Mouse (Mus musculus) B cell, adult 2 months (primary cell): ENCODE measurements at regions not wholly inside any gene's neighbourhood (a gene's known extent, or its start where the extent isn't known, plus 50 kb on each side); places are given as distances from the start of the nearest gene placed in this dataset.
A peak's percentile ranks its signal among the peaks of the same experiment; 100 is the strongest.

Experiments used
- DNase-seq, 2 experiments: peaks; one replicate each; pipeline ENCODE4 v3.0.0; 2022

- DNase-seq, result no peak
Observed at GRCm38 (mm10) chr14:54097026-54097425, 156.9 kb downstream of the Dad1 start.

GRCm38 (mm10) chr14:54092444-54092843 is 161.5 kb downstream of the Dad1 start:
- peak in 1 of 2 experiments; percentile 6 for DNase-seq

GRCm38 (mm10) chr14:54086660-54087059 is 167.2 kb downstream of the Dad1 start:
- no peak for DNase-seq

- DNase-seq, result no peak
Observed at GRCm38 (mm10) chr14:54074659-54075058, 179.2 kb downstream of the Dad1 start.

DNA sequence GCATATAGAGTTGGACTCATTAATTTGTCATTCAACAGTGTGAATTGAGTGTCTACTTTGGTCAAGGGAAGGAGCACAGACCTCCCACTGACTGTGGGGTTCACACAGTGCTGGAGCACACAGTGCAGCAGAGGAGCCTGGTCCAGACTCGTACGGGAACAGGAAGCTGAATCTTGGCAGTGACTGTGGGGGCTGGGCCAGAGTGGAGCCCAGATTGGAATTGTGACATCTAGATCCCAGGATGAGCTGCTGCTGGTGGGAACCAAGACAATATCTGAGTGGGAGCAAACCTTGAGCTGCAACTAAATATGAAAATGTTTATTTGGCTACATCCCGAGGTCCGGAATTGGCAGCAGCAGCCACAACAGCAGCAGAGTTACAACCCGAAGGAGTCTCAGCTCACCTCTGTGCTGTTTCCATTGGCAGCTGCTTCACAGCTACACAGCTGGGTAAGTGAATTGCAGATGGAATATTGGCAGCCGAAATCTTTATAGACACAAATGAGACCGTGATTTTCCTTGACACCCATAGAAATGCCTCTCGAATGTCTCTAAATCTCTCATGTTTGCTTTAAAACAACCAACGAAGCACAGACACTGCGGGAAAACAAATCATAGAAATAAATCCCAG is 181.5 kb downstream of the Dad1 start:
- no peak for DNase-seq

GRCm38 (mm10) chr14:54070240-54070639 is 183.7 kb downstream of the Dad1 start:
- no peak for DNase-seq

DNA sequence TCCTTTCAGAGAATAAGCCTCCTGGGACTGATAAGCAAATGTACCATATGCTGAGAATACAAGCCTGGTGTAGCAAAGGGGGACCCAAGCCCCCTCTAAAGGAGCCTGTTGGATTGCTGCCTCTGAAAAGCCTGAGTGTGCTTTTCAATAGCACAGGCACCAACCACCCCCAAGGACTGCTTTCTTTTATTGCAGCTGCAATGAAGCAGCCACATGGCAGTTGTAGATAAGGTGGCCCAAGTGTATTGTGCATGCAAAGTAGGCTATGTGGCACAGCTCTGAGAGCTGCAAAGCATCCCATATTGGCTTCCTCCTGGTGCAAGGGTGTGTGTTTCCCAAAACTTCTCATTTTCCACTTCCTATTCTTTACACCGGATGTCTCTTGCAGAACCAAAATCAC is 185.2 kb downstream of the Dad1 start:
- DNase-seq, result no peak

DNA sequence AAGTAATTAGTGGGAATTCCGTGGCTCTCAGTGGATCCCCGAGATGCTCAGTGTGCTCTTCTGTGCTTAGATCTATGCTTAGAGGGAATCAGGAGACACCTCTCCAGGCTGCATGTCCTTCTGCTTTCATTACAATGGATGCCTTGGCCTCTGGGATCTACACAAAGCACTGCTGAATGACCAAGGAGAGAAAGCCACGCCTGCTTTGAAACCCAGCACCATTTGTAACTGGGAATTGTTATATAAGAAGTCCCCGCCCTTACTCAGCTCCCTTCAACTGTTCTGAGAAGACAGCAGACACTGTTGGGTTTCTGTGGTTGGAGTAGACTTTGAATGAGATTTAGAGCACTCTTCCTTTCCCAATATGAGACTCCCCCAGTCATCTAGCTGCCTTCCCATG is 188.4 kb downstream of the Dad1 start:
- DNase-seq, result no peak

DNA sequence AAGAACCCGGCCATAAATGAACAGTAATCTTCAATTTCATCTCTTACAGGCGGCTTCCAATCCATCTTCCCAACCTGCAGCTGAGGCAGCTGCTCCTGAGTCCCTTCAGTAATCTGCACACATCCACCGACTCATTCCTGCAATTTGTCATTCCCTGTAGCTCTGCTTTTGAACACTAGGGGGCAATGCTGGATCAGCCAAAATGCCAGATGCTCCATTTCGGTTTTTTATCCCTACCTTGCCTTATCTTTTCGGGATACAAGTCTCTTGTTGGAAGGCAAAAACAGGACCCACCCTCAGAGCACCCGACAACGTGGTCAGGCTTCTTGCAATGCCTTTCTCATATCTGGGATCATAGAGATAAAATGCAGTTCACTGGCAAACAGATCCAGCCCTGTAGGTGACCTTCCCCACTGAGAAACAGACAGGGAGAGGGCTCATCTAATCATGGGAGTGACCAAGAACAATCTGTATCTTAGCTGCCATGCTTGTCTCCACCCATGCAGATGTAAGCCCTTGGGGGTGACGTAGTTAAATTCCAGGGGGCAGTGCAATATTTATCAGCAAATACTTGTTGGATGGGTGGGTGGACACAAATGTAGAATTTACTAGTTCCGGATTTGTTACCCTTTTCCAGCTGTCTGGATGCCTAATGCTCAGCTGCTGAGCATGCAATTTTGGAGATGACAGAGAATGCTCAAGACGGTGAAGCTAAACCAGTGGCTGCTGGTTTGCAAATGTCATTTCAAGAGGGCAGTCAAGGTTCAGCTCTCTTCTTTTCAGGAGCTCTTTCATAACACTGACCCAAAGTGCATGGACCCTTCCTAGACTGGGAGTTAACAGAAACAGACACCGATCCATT is 189.1 kb downstream of the Dad1 start:
- DNase-seq, result peak; percentile 48 to 55

GRCm38 (mm10) chr14:54061570-54061969 is 192.3 kb downstream of the Dad1 start:
- DNase-seq, result no peak

- peak; percentile 85 to 86 for DNase-seq
Observed at GRCm38 (mm10) chr14:54059776-54060175, 194.1 kb downstream of the Dad1 start.

DNA sequence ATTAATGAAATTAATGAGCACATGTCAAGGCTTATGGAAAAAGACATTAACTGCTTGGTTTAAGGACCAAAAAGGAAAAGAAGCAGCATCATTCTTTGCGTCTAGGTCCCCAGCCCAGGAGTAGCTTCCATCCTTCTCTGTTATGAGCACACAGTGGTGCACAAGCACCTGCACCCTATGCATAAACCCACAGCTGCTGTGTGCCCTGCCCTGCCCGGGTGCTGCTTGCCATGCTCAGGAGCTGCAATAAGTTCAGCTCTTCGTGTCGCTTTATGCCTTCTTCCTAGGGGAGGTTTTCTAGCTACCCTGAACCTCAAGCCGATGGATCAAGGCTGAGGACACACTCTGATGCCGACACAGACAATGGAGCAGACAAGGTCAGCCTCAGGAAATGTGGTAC is 194.8 kb downstream of the Dad1 start:
- DNase-seq, result no peak

DNA sequence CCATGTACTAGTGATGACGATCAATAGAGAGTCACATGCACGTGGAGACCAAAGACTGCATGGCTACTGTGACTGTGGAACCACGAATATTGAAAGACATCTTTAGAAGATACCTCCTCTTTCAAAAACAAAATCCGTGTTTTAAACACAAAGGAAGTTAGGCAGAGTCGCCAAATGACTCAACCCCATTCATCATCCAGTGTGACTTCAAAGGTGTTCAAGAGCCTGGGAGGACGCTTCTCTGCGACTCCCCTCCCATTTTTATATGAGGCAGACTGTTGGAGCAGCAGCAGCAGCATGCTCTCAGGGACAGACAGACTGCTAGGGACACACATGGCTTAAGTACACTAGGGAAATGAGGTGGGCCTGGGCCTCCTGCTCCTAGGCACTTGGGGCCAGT is 197.2 kb downstream of the Dad1 start:
- DNase-seq, result no peak

GRCm38 (mm10) chr14:54055390-54055789 is 198.5 kb downstream of the Dad1 start:
- DNase-seq, result no peak

- no peak for DNase-seq
Observed at GRCm38 (mm10) chr14:54042286-54042685, 211.6 kb downstream of the Dad1 start.

- DNase-seq, result no peak
Observed at GRCm38 (mm10) chr14:54040644-54041043, 213.3 kb downstream of the Dad1 start.

GRCm38 (mm10) chr14:54034516-54034915 is 219.4 kb downstream of the Dad1 start:
- no peak for DNase-seq

GRCm38 (mm10) chr14:54023552-54023951 is 230.4 kb downstream of the Dad1 start:
- no peak for DNase-seq

- no peak for DNase-seq
Observed at GRCm38 (mm10) chr14:54021443-54021842, 232.5 kb downstream of the Dad1 start.

DNA sequence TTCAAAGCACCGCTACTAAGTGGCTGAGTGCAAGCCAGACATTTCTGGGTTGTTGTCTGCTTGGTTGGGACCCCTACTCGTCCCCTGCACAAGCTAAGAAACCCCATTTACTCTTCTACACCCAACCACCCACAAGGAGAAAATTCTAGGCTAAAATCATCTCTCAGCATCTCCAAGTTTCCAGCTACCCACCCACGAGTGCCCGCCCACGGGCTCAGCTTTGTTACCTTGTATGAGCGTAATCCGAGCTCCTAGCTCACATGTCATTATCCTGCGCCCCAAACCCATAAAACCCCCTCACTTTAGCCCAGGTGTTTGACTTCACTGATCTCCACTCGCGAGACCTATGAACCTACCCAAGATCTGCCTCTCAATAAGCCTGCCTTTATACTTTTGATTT is 239.3 kb downstream of the Dad1 start:
- DNase-seq, result no peak

DNA sequence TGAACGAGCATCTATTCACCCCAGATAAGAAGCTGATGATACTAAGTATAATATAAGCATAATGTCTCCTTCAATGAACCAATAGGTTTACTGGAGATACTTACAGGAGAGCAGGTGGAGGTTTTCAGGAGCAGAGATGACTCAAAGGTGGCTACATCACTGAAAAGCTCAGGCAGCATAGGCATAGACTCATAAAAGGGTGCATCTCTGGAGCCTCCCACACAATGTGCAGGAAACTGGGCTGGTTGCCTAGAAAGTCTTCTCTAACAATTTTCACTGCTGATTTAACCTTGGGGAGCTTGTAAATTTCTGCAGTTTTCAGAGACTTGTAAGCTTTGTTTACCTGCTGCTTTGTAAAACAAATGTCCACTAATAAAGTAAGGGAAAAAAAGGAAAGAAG is 251.8 kb downstream of the Dad1 start:
- DNase-seq, result no peak

- DNase-seq, result no peak
Observed at GRCm38 (mm10) chr14:54000527-54000926, 253.4 kb downstream of the Dad1 start.

- no peak for DNase-seq
Observed at GRCm38 (mm10) chr14:53993427-53993826, 260.5 kb downstream of the Dad1 start.

- DNase-seq, result no peak
Observed at GRCm38 (mm10) chr14:53992712-53993286, 261.1 kb downstream of the Dad1 start.
